Mouse (Mus musculus): ENCODE results near the gene Epb41.

The Epb41 gene

GRCm38 (mm10) chr4:132074933-132075769 lies at the start of gene Epb41:
Epb41 (minus strand) TSS chr4:132075321.
- peak; percentile 100 for DNase-seq

GRCm38 (mm10) chr4:132123166-132123565 lies 48.0 kb upstream of the Epb41 start:
- no peak for DNase-seq

- DNase-seq = no peak
Measured at GRCm38 (mm10) chr4:132121674-132122073, 46.6 kb upstream of the Epb41 start.

- no peak for DNase-seq
Measured at GRCm38 (mm10) chr4:132119566-132119965, 44.4 kb upstream of the Epb41 start.

GRCm38 (mm10) chr4:132116315-132116714 lies 41.2 kb upstream of the Epb41 start:
- DNase-seq = no peak

GRCm38 (mm10) chr4:132113411-132114095 lies 38.4 kb upstream of the Epb41 start:
- DNase-seq = no peak

- DNase-seq = no peak
Measured at GRCm38 (mm10) chr4:132111227-132111626, 36.1 kb upstream of the Epb41 start.

- no peak for DNase-seq
Measured at GRCm38 (mm10) chr4:132108221-132108620, 33.1 kb upstream of the Epb41 start.

GRCm38 (mm10) chr4:132101152-132101551 lies 26.0 kb upstream of the Epb41 start:
- DNase-seq = no peak

- no peak for DNase-seq
Measured at GRCm38 (mm10) chr4:132099548-132099947, 24.4 kb upstream of the Epb41 start.

- no peak for DNase-seq
Measured at GRCm38 (mm10) chr4:132095043-132095442, 19.9 kb upstream of the Epb41 start.

- no peak for DNase-seq
Measured at GRCm38 (mm10) chr4:132093928-132094327, 18.8 kb upstream of the Epb41 start.

GRCm38 (mm10) chr4:132093136-132093535 lies 18.0 kb upstream of the Epb41 start:
- DNase-seq = no peak

- peak; percentile 58 for DNase-seq
Measured at GRCm38 (mm10) chr4:132088921-132089320, 13.8 kb upstream of the Epb41 start.

- no peak for DNase-seq
Measured at GRCm38 (mm10) chr4:132085114-132085513, 10.0 kb upstream of the Epb41 start.

GRCm38 (mm10) chr4:132080492-132080983 lies 5.4 kb upstream of the Epb41 start:
- no peak for DNase-seq

GRCm38 (mm10) chr4:132079555-132080275 lies 4.6 kb upstream of the Epb41 start:
- DNase-seq = peak; percentile 82

GRCm38 (mm10) chr4:132078296-132078714 lies 3.2 kb upstream of the Epb41 start:
- no peak for DNase-seq

GRCm38 (mm10) chr4:132077445-132077844 lies 2.3 kb upstream of the Epb41 start:
- DNase-seq = no peak

- peak; percentile 72 for DNase-seq
Measured at GRCm38 (mm10) chr4:132076480-132077405, 1.6 kb upstream of the Epb41 start.

- DNase-seq = no peak
Measured at GRCm38 (mm10) chr4:132075796-132076195, 675 bp upstream of the Epb41 start.
